Mouse (Mus musculus): ENCODE results near the gene Tdpoz2. TPM values are rescaled to one million over a fixed set of nuclear protein-coding genes. Genes with fewer than 3 reads are reported as not detected.

Tdpoz2 gene
- not detected in 2 replicates for polyA plus RNA-seq (2012; rRNA removed)

DNA sequence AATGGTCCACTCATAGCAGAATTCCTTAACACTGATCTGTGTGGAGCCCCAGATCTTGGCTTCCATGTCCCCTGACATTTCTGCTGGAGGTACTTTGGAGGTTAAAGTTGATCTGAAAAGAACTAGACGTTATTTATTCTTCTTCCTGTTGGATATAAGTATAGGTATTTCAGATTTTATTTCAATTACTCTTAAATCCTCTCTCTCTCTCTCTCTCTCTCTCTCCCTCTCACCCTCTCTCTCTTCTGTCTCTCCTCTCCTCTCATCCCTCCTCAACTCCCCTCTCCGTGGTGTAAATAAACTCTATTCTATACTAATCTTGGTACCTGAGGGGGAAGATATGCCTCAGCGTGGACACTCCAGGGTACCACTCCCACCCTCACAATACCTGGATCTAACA, at the start of gene Tdpoz2:
Gene Tdpoz2 (minus strand): TSS at position 101 of the 400 bp plus-strand sequence.

GRCm38 (mm10) chr3:93692970-93693369, 40.5 kb upstream of the Tdpoz2 start, which contains the start of gene Gm37596:
TSS of gene Gm37596 (minus strand) at chr3:93693070.

DNA sequence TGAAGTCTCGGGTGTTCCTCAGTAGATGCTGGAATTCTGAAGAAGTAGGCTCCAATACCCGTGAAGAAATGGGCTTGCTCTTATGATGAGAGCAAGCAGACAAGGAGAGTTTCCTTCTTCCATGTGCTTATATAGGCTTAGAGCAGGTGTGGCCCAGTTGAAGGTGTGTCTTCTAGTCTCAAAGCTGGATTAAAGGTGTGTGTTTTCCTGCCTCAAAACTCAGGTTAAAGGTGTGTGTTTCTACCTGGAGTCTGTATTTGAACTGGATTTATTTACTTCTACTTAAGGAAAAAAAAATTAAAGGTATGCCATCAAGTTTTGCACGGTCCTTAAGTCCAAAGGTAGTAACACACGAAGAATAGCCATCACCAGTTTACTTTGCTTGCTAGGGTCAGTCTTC, 23.7 kb upstream of the Tdpoz2 start, which contains the start of gene Tdpoz1:
Gene Tdpoz1 (minus strand): TSS at position 101 of the 400 bp plus-strand sequence.

Other genes starting within 250 kb of the Tdpoz2 start
- gene Tchh, start 210.4 kb downstream of the Tdpoz2 start, polyA plus RNA-seq (2012; rRNA removed): 0.03 and 0.05 TPM in 2 replicates
- gene Tchhl1, start 183.9 kb downstream of the Tdpoz2 start, polyA plus RNA-seq (2012; rRNA removed): not detected in 2 replicates
- 49.4 and 54.8 TPM in 2 replicates for gene S100a11, start 132.2 kb downstream of the Tdpoz2 start, polyA plus RNA-seq (2012; rRNA removed)
- 29.6 and 30.1 TPM in 2 replicates for gene S100a10, start 97.6 kb downstream of the Tdpoz2 start, polyA plus RNA-seq (2012; rRNA removed)
- gene Tdpoz1, start 23.6 kb upstream of the Tdpoz2 start, polyA plus RNA-seq (2012; rRNA removed): not detected in 2 replicates
- gene Gm37596, start 40.4 kb upstream of the Tdpoz2 start, polyA plus RNA-seq (2012; rRNA removed): not detected in 2 replicates
- not detected in 2 replicates for gene Gm5773, start 120.3 kb upstream of the Tdpoz2 start, polyA plus RNA-seq (2012; rRNA removed)
- gene Tdpoz4, start 143.7 kb upstream of the Tdpoz2 start, polyA plus RNA-seq (2012; rRNA removed): not detected in 2 replicates
- not detected in 2 replicates for gene Tdpoz3, start 173.3 kb upstream of the Tdpoz2 start, polyA plus RNA-seq (2012; rRNA removed)